Mouse (Mus musculus): ENCODE data around the gene Fras1. TPM values are rescaled to one million over a fixed set of nuclear protein-coding genes. Genes with fewer than 3 reads are reported as not detected.
A peak's percentile ranks its signal among the peaks of the same experiment; 100 is the strongest.

Gene Fras1
- polyA plus RNA-seq, 1 experiment: not detected

- Histone ChIP-seq H3K27ac (ENCODE audit: insufficient read depth, low read depth, low read length) (no peak overlapping the region), H3K4me1 (ENCODE audit: control insufficient read depth, insufficient read depth, low read length) (peaks cover 7% of the 10 kb centered on the region; the same call in 1 of the 2 replicates), H3K4me3 (ENCODE audit: insufficient read depth, low read depth, low read length) (no peak overlapping the region)
- 95% methylated on average over 8 of the region's 8 CpGs for WGBS
- TF ChIP-seq CTCF (IDR thresholded peaks at IDR 0.05; ENCODE audit: insufficient read depth, low read depth, low read length) (no peak), POLR2A (IDR thresholded peaks at IDR 0.05; ENCODE audit: insufficient read depth, low read depth, low read length) (no peak)
Observed at GRCm38 (mm10) chr5:96425391-96425790, 51.6 kb downstream of the Fras1 start.

GRCm38 (mm10) chr5:96429532-96430141 lies 55.9 kb downstream of the Fras1 start:
- 60% methylated on average over 13 of the region's 13 CpGs for WGBS
- H3K4me1 ChIP-seq (ENCODE audit: control insufficient read depth, insufficient read depth, low read length): peaks cover 11% of the 10 kb centered on the region
- H3K27ac ChIP-seq (ENCODE audit: insufficient read depth, low read depth, low read length): no peak overlapping the region
- H3K4me3 ChIP-seq (ENCODE audit: insufficient read depth, low read depth, low read length): peak overlapping the region; percentile 8; the same call in 1 of the 2 replicates
- TF ChIP-seq POLR2A (IDR thresholded peaks at IDR 0.05; ENCODE audit: insufficient read depth, low read depth, low read length) (no peak), CTCF (IDR thresholded peaks at IDR 0.05; ENCODE audit: insufficient read depth, low read depth, low read length) (no peak)

GRCm38 (mm10) chr5:96437870-96438269 lies 64.1 kb downstream of the Fras1 start:
- Histone ChIP-seq H3K27ac (ENCODE audit: insufficient read depth, low read depth, low read length) (no peak overlapping the region), H3K4me1 (ENCODE audit: control insufficient read depth, insufficient read depth, low read length) (peaks cover 2% of the 10 kb centered on the region; the same call in 1 of the 2 replicates), H3K4me3 (ENCODE audit: insufficient read depth, low read depth, low read length) (no peak overlapping the region)
- TF ChIP-seq POLR2A (IDR thresholded peaks at IDR 0.05; ENCODE audit: insufficient read depth, low read depth, low read length) (no peak), CTCF (IDR thresholded peaks at IDR 0.05; ENCODE audit: insufficient read depth, low read depth, low read length) (no peak)
- 67% methylated on average over 4 of the region's 4 CpGs for WGBS

- Histone ChIP-seq H3K27ac (ENCODE audit: insufficient read depth, low read depth, low read length) (no peak overlapping the region), H3K4me3 (ENCODE audit: insufficient read depth, low read depth, low read length) (no peak overlapping the region), H3K4me1 (ENCODE audit: control insufficient read depth, insufficient read depth, low read length) (no peaks in the 10 kb centered on the region)
- no peak for TF ChIP-seq CTCF (IDR thresholded peaks at IDR 0.05; ENCODE audit: insufficient read depth, low read depth, low read length)
- no peak for TF ChIP-seq POLR2A (IDR thresholded peaks at IDR 0.05; ENCODE audit: insufficient read depth, low read depth, low read length)
- 87% methylated on average over 4 of the region's 4 CpGs for WGBS
Observed at GRCm38 (mm10) chr5:96439811-96440210, 66.1 kb downstream of the Fras1 start.

GRCm38 (mm10) chr5:96447460-96447859 lies 73.7 kb downstream of the Fras1 start:
- 94% methylated on average over 7 of the region's 7 CpGs for WGBS
- no peaks in the 10 kb centered on the region for H3K4me1 ChIP-seq (ENCODE audit: control insufficient read depth, insufficient read depth, low read length)

DNA sequence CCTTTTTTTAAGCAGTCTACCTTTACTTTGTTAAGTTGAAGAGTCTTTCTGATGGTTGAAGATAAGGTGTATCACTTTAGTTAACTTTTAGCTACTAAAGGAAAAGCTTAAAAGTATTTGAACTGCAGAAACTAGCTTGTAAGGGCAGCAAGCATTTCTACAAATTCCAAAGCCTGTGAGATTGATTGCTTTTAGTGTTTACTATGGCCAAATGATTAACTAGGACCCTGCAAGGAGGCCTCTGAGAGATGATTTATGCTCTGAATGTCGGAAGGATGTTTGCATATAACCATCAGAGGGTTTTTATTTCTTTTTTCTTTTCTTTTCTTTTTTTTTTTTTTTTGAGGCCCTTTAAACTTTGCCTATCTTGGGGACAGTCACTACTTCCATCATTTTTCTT lies 78.3 kb downstream of the Fras1 start:
- 100% methylated on average over 1 of the region's 1 CpGs for WGBS
- no peak overlapping the region for H3K4me3 ChIP-seq (ENCODE audit: insufficient read depth, low read depth, low read length)
- H3K27ac ChIP-seq (ENCODE audit: insufficient read depth, low read depth, low read length): no peak overlapping the region
- peaks cover 3% of the 10 kb centered on the region; the same call in 1 of the 2 replicates for H3K4me1 ChIP-seq (ENCODE audit: control insufficient read depth, insufficient read depth, low read length)
- TF ChIP-seq CTCF (IDR thresholded peaks at IDR 0.05; ENCODE audit: insufficient read depth, low read depth, low read length) (no peak), POLR2A (IDR thresholded peaks at IDR 0.05; ENCODE audit: insufficient read depth, low read depth, low read length) (no peak)

More at GRCm38 (mm10) chr5:96447460-96447859, 73.7 kb downstream of the Fras1 start:
- H3K27ac ChIP-seq (ENCODE audit: insufficient read depth, low read depth, low read length): no peak overlapping the region
- H3K4me3 ChIP-seq (ENCODE audit: insufficient read depth, low read depth, low read length): no peak overlapping the region
- TF ChIP-seq POLR2A (IDR thresholded peaks at IDR 0.05; ENCODE audit: insufficient read depth, low read depth, low read length) (no peak), CTCF (IDR thresholded peaks at IDR 0.05; ENCODE audit: insufficient read depth, low read depth, low read length) (no peak)

DNA sequence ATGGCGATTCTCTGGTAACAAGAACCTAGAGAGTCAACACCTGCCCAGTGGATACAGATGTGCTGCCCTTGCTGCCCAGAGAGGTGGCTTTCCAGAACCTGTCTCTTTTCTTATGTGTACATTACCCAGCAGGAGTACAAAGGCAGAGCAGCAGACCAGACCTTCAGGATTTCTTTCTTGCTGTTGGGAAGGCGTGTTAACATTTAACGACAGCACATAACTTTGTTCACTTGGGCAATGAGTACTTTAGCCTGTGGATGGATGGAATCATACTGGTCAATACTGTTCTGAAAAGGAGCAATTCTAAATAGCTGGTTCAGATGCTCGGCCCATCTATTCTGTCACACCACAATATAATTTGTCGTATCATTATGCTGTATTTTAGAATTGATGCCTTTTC lies 79.6 kb downstream of the Fras1 start:
- TF ChIP-seq POLR2A (IDR thresholded peaks at IDR 0.05; ENCODE audit: insufficient read depth, low read depth, low read length) (no peak), CTCF (IDR thresholded peaks at IDR 0.05; ENCODE audit: insufficient read depth, low read depth, low read length) (no peak)
- Histone ChIP-seq H3K4me1 (ENCODE audit: control insufficient read depth, insufficient read depth, low read length) (peaks cover 3% of the 10 kb centered on the region; the same call in 1 of the 2 replicates), H3K4me3 (ENCODE audit: insufficient read depth, low read depth, low read length) (no peak overlapping the region), H3K27ac (ENCODE audit: insufficient read depth, low read depth, low read length) (no peak overlapping the region)
- WGBS: 93% methylated on average over 5 of the region's 5 CpGs

- Histone ChIP-seq H3K4me1 (ENCODE audit: control insufficient read depth, insufficient read depth, low read length) (peaks cover 3% of the 10 kb centered on the region; the same call in 1 of the 2 replicates), H3K4me3 (ENCODE audit: insufficient read depth, low read depth, low read length) (no peak overlapping the region), H3K27ac (ENCODE audit: insufficient read depth, low read depth, low read length) (no peak overlapping the region)
- WGBS: 58% methylated on average over 3 of the region's 3 CpGs
- no peak for TF ChIP-seq POLR2A (IDR thresholded peaks at IDR 0.05; ENCODE audit: insufficient read depth, low read depth, low read length)
Observed at GRCm38 (mm10) chr5:96454422-96454821, 80.7 kb downstream of the Fras1 start.

- peaks cover 3% of the 10 kb centered on the region; the same call in 1 of the 2 replicates for H3K4me1 ChIP-seq (ENCODE audit: control insufficient read depth, insufficient read depth, low read length)
- 84% methylated on average over 2 of the region's 2 CpGs for WGBS
- TF ChIP-seq CTCF (IDR thresholded peaks at IDR 0.05; ENCODE audit: insufficient read depth, low read depth, low read length): no peak
- TF ChIP-seq POLR2A (IDR thresholded peaks at IDR 0.05; ENCODE audit: insufficient read depth, low read depth, low read length): no peak
- no peak overlapping the region for H3K27ac ChIP-seq (ENCODE audit: insufficient read depth, low read depth, low read length)
- no peak overlapping the region for H3K4me3 ChIP-seq (ENCODE audit: insufficient read depth, low read depth, low read length)
Observed at GRCm38 (mm10) chr5:96455241-96455640, 81.5 kb downstream of the Fras1 start.

Data from olfactory bulb, adult 2 months (tissue).